Mouse (Mus musculus) hindbrain, embryonic 10.5 days (tissue): ENCODE data around the gene Wapl. TPM values are rescaled to one million over a fixed set of nuclear protein-coding genes. Genes with fewer than 3 reads are reported as not detected.

ENCODE experiments used
- DNase-seq: peaks from one replicate; pipeline ENCODE4 v3.0.0-alpha.2; 2017; ENCODE audit warnings: low spot score
- H3K27ac ChIP-seq: fragments of 300-500 bp; sonication (generic); 2 replicates; pipeline ENCODE4 v1.5.1; 2016; ENCODE audit warnings: mild to moderate bottlenecking, moderate library complexity
- H3K27me3 ChIP-seq: fragments of 300-500 bp; sonication (generic); 2 replicates; pipeline ENCODE4 v1.6.1; 2016; ENCODE audit warnings: mild to moderate bottlenecking; ENCODE audit not compliant: poor library complexity, insufficient read depth, severe bottlenecking
- H3K36me3 ChIP-seq: fragments of 300-500 bp; sonication (generic); 2 replicates; pipeline ENCODE4 v1.6.1; 2016; ENCODE audit warnings: mild to moderate bottlenecking, moderate library complexity
- H3K4me1 ChIP-seq: fragments of 300-500 bp; sonication (generic); replicated peaks from 2 replicates; pipeline ENCODE4 v1.6.1; 2016; ENCODE audit warnings: mild to moderate bottlenecking
- H3K4me3 ChIP-seq: fragments of 300-500 bp; sonication (generic); 2 replicates; pipeline ENCODE4 v1.5.1; 2016; ENCODE audit warnings: mild to moderate bottlenecking, moderate library complexity
- H3K9me3 ChIP-seq: fragments of 300-500 bp; sonication (generic); 2 replicates; pipeline ENCODE4 v1.6.1; 2016; ENCODE audit warnings: mild to moderate bottlenecking, moderate library complexity
- whole genome bisulfite sequencing: fragments of 180-500 bp; shearing (Covaris S2); methylation state at CpG from one replicate; pipeline ENCODE4 v1.1.7; 2016; 5-methylcytosine and 5-hydroxymethylcytosine counted together
- polyA plus RNA-seq: library from polyadenylated mRNA; unstranded; fragments of >200 nt; fragmentation: Nextera tagmentation; extraction: Ambion mirVana; gene quantifications from 2 replicates; pipeline ENCODE4 v1.2.1, GENCODE M21; 2016

Gene Wapl
- polyA plus RNA-seq, 1 experiment from 2014 or later: 18.7 TPM

DNA sequence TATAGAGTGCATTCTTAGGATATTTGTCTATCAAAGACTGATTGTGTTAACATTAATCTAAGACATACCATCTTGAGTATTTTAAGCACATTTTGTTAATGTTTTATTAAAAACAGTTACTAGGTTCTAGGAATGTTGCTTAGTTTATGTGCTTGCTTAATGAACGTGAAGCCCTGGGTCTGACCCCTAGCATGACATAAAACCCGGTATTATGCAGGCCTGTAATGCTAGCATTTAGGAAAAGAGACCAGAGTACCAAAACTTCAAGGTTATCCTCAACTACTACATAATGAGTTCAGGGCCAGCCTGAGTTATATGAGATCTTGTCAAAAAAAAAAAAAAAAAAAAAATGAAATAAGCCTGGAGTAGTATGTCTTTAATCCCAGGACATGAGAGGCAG is 54.0 kb downstream of the Wapl start:
- H3K4me1 ChIP-seq: no peaks in the 10 kb centered on the region
- no peak for DNase-seq
- H3K27me3 ChIP-seq: no peaks in the 10 kb centered on the region
- H3K9me3 ChIP-seq: no peaks in the 10 kb centered on the region
- 94% methylated on average over 2 of the region's 2 CpGs for WGBS
- no peak overlapping the region for H3K27ac ChIP-seq
- H3K4me3 ChIP-seq: no peak overlapping the region
- peaks cover 74% of the 10 kb centered on the region for H3K36me3 ChIP-seq

- no peak for DNase-seq
- H3K27ac ChIP-seq: no peak overlapping the region
- peaks cover 73% of the 10 kb centered on the region for H3K36me3 ChIP-seq
- no peaks in the 10 kb centered on the region for H3K9me3 ChIP-seq
- H3K4me1 ChIP-seq: no peaks in the 10 kb centered on the region
- H3K4me3 ChIP-seq: no peak overlapping the region
- no peaks in the 10 kb centered on the region for H3K27me3 ChIP-seq
- 96% methylated on average over 5 of the region's 5 CpGs for WGBS
Measured at GRCm38 (mm10) chr14:34735405-34735804, 61.7 kb downstream of the Wapl start.

DNA sequence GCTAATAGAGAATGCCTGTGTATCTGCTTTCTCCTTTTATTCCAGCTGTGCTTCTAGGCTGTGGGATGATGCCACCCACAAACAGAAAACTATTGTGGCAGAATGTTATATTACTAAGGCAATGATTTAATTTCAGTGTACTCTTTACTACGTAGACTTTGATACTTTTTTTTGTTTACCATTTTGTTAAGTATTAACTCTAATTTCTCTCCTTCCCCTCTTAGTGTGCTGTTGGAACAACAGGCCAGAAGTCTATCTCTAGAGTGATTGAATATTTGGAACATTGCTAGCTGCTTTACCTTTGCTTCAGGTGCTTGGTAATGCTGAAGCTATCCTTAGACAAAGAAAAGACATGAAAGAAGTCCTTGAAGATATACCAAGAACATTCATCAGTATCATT is 71.7 kb downstream of the Wapl start:
- Histone ChIP-seq H3K4me1 (no peaks in the 10 kb centered on the region), H3K27me3 (no peaks in the 10 kb centered on the region), H3K27ac (no peak overlapping the region), H3K9me3 (no peaks in the 10 kb centered on the region), H3K4me3 (no peak overlapping the region), H3K36me3 (peaks cover 82% of the 10 kb centered on the region)
- whole genome bisulfite sequencing: 100% methylated on average over 1 of the region's 1 CpGs
- no peak for DNase-seq

- no peak for DNase-seq
- H3K27ac ChIP-seq: no peak overlapping the region
- no peaks in the 10 kb centered on the region for H3K9me3 ChIP-seq
- no peaks in the 10 kb centered on the region for H3K4me1 ChIP-seq
- no peaks in the 10 kb centered on the region for H3K27me3 ChIP-seq
- WGBS: 84% methylated on average over 3 of the region's 3 CpGs
- H3K36me3 ChIP-seq: peaks cover 7% of the 10 kb centered on the region; the same call in 1 of the 2 replicates
- no peak overlapping the region for H3K4me3 ChIP-seq
Measured at GRCm38 (mm10) chr14:34755731-34756130, 82.0 kb downstream of the Wapl start.

DNA sequence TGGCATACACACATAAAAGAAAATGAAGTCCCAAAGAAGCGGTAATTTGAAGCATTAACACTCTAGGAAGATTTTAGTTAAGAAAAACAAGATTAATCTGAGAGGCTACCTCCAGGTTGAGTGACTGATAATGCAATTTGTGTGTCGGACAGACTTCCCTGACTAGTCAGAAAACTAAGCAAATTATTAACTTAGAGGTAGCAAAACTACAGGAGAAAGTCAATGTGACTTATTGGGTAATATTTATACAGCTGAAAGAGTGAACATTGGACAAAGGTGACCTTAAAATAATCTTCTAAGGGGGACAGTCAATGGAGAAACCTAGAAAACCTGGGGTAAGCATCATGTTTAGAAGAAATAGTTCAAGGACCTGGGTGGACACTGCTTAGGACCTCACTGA is 86.2 kb downstream of the Wapl start:
- 84% methylated on average over 2 of the region's 2 CpGs for WGBS
- DNase-seq: no peak
- no peak overlapping the region for H3K4me3 ChIP-seq
- H3K36me3 ChIP-seq: no peaks in the 10 kb centered on the region
- H3K27ac ChIP-seq: no peak overlapping the region
- H3K9me3 ChIP-seq: no peaks in the 10 kb centered on the region
- no peaks in the 10 kb centered on the region for H3K27me3 ChIP-seq
- peaks cover 17% of the 10 kb centered on the region for H3K4me1 ChIP-seq

DNA sequence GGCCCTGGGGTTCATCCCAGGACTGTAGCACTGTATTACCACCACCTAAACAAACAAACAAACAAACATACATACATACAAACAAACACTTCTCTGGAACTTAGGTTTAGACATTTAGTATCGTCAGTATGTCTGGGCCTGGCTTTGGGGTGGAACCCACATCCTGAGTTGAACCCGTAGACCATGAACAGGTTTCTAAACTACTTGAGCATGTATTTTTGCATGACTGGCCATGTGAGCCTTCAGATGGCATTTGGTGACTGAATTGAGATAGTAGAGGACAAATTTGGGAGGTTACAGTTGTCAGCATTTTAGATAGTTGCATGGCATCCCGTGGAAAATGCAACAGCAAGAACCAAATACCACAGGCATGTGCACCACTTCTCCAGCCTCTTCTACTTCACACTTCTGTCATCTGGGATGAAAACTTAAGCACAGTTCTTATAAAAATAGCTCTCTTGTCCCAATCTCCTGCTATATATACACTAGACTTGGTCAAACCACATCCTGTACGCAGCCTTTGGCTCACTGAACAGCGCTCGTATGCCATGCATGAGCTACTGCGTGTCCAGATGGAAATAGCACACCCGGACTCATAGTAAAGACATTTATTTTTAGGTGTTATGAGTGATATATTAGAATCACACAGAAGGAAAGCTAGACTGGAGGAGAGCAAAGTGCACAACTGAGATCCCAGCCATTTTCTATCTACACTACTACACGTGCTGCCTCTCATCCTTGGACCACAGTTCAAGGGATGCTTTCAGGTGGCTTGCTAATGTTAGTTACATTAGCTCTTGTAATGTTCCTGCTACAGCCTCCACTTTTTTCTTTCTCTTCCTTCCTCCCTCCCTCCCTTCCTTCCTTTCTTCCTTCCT is 87.6 kb downstream of the Wapl start:
- Histone ChIP-seq H3K4me3 (no peak overlapping the region), H3K9me3 (no peaks in the 10 kb centered on the region), H3K36me3 (no peaks in the 10 kb centered on the region), H3K4me1 (peaks cover 17% of the 10 kb centered on the region), H3K27me3 (no peaks in the 10 kb centered on the region), H3K27ac (no peak overlapping the region)
- no peak for DNase-seq
- 94% methylated on average over 9 of the region's 9 CpGs for WGBS

DNA sequence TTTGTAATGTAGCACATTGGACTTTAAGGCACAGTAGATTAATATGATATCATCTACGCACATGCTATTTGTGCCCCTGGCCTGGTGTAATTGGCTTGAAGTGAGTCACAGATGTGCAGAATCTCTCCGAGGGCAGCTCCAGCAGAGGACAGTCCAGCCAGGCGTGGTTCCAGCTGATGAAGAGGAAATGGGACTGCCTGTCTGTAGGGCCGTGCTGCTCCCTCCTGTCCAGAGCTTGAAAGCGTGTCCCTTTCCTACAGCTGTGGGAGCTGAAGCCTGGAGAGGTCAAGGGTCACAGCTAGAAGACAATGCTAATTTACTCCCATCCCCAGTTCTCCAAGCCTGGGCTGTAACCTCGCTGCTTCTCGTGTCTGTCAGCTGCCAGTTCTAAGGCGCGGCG is 89.0 kb downstream of the Wapl start:
- DNase-seq: peak; percentile 31
- WGBS: 35% methylated on average over 10 of the region's 10 CpGs
- peaks cover 17% of the 10 kb centered on the region for H3K4me1 ChIP-seq

GRCm38 (mm10) chr14:34763771-34764539 is 90.2 kb downstream of the Wapl start:
- no peak overlapping the region for H3K27ac ChIP-seq
- DNase-seq: no peak
- no peak overlapping the region for H3K4me3 ChIP-seq
- H3K9me3 ChIP-seq: no peaks in the 10 kb centered on the region
- WGBS: 66% methylated on average over 10 of the region's 10 CpGs
- no peaks in the 10 kb centered on the region for H3K36me3 ChIP-seq
- peaks cover 25% of the 10 kb centered on the region for H3K4me1 ChIP-seq
- no peaks in the 10 kb centered on the region for H3K27me3 ChIP-seq

More for the DNA sequence above, 89.0 kb downstream of the Wapl start:
- H3K4me3 ChIP-seq: no peak overlapping the region
- H3K9me3 ChIP-seq: no peaks in the 10 kb centered on the region
- H3K36me3 ChIP-seq: no peaks in the 10 kb centered on the region
- no peaks in the 10 kb centered on the region for H3K27me3 ChIP-seq
- H3K27ac ChIP-seq: no peak overlapping the region

DNA sequence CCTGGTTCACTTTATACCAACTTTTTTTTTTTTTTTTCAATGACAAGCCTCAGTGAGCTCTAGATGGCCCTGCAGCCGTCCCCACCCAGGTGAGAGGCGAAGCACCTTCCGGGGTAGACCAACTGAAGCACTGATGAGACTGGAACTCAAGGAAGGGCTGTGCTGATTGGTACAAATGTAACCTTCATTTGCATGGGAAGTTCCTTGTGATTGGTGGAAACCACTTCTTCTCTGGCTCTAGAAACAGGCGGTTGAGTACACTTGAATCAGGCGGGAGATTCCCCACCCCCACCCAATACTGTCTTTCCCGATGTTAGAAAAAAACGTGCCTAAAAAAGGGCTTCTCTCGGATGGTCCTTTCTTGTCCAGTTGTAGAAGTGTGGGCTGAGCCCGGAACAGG is 91.2 kb downstream of the Wapl start:
- H3K36me3 ChIP-seq: no peaks in the 10 kb centered on the region
- H3K27me3 ChIP-seq: peaks cover 9% of the 10 kb centered on the region
- 81% methylated on average over 9 of the region's 9 CpGs for WGBS
- no peaks in the 10 kb centered on the region for H3K9me3 ChIP-seq
- DNase-seq: no peak
- no peak overlapping the region for H3K27ac ChIP-seq
- H3K4me3 ChIP-seq: no peak overlapping the region
- H3K4me1 ChIP-seq: peaks cover 34% of the 10 kb centered on the region

DNA sequence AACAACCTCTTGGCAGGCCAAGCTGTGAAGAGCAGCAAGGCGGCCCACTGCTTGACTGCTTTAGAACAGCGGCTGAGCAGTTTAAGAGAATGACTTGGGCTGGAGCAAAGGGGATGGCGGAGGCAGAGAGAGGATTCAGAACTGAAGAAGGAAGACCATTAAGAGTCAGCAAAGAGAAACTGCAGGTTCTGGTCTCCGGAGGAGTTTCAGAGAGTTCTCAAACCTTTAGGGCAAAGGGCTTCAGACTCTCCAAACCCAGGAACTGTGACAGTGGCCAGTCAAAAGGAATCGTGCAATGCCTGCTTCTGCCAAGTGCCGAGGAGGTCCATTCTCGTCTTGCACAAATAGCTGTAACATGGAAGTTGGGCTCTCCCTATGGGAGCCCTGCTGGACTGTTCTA is 91.7 kb downstream of the Wapl start:
- Histone ChIP-seq H3K27ac (no peak overlapping the region), H3K36me3 (no peaks in the 10 kb centered on the region), H3K4me1 (peaks cover 34% of the 10 kb centered on the region), H3K9me3 (no peaks in the 10 kb centered on the region), H3K27me3 (peaks cover 14% of the 10 kb centered on the region), H3K4me3 (no peak overlapping the region)
- DNase-seq: no peak
- 88% methylated on average over 7 of the region's 7 CpGs for WGBS

- Histone ChIP-seq H3K27me3 (peaks cover 17% of the 10 kb centered on the region), H3K4me3 (no peak overlapping the region), H3K4me1 (peaks cover 34% of the 10 kb centered on the region), H3K27ac (no peak overlapping the region), H3K36me3 (no peaks in the 10 kb centered on the region), H3K9me3 (no peaks in the 10 kb centered on the region)
- no peak for DNase-seq
- 93% methylated on average over 5 of the region's 5 CpGs for WGBS
Measured at GRCm38 (mm10) chr14:34766181-34766580, 92.5 kb downstream of the Wapl start.

GRCm38 (mm10) chr14:34768373-34768772 is 94.6 kb downstream of the Wapl start:
- H3K4me3 ChIP-seq: peak overlapping the region; percentile 64
- H3K9me3 ChIP-seq: no peaks in the 10 kb centered on the region
- WGBS: 1% methylated on average over 10 of the region's 10 CpGs
- DNase-seq: peak; percentile 77
- H3K27me3 ChIP-seq: peaks cover 17% of the 10 kb centered on the region
- H3K36me3 ChIP-seq: no peaks in the 10 kb centered on the region
- peaks cover 28% of the 10 kb centered on the region for H3K4me1 ChIP-seq
- H3K27ac ChIP-seq: no peak overlapping the region

DNA sequence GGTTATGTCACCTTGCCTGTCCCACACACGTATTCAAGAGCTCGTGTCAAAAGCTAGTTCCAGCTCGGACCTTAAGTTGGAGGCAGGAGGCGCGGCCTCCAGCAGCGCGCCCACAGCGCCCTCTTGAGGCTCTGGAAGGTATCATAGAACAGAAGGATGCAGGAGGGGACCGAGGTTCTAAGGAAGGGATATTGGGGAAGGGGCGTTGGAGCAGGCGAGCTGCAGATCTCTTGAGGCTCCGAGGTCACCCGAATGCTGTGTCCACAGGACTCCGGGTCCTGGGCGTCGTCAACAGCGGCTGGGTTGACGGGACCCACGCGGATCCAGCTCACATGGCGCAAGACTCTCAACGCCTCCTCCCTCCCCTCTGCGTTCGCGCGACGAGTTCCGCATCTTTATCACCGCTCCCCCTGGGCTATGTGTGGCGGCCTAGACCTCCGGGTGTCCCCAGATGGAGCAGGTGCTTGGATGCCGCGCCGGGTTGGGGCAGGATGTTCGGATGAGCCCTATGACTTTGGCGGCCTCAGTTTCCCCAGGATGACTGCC is 95.4 kb downstream of the Wapl start:
- Histone ChIP-seq H3K27me3 (peaks cover 17% of the 10 kb centered on the region), H3K4me3 (peak overlapping the region; percentile 64), H3K36me3 (no peaks in the 10 kb centered on the region), H3K9me3 (no peaks in the 10 kb centered on the region), H3K4me1 (peaks cover 20% of the 10 kb centered on the region), H3K27ac (peak overlapping the region; percentile 77)
- DNase-seq: peak; percentile 88
- WGBS: under 1% methylated on average over 36 of the region's 36 CpGs
